Mouse (Mus musculus): ENCODE results near the gene Cyth3. TPM values are rescaled to one million over a fixed set of nuclear protein-coding genes. Genes with fewer than 3 reads are reported as not detected.

The Cyth3 gene
- polyA plus RNA-seq, 1 experiment from 2014 or later = 42.4 TPM

GRCm38 (mm10) chr5:143641503-143641902 is 19.3 kb downstream of the Cyth3 start:
- WGBS = 72% methylated on average over 3 of the region's 3 CpGs
- Histone ChIP-seq H3K27ac (replicated peaks) (no peak overlapping the region), H3K4me3 (no peak overlapping the region), H3K4me2 (no peak overlapping the region), H3K27me3 (no peaks in the 10 kb centered on the region), H3K9me3 (no peaks in the 10 kb centered on the region), H3K4me1 (replicated peaks) (peaks cover 9% of the 10 kb centered on the region), H3K9ac (no peak overlapping the region), H3K36me3 (no peaks in the 10 kb centered on the region)
- ATAC-seq (ENCODE audit: low FRiP score, low read depth) = no peak

- WGBS = 38% methylated on average over 4 of the region's 4 CpGs
- H3K27ac ChIP-seq (replicated peaks) = no peak overlapping the region
Observed at GRCm38 (mm10) chr5:143642262-143642831, 20.1 kb downstream of the Cyth3 start.

GRCm38 (mm10) chr5:143645976-143646375 is 23.7 kb downstream of the Cyth3 start:
- Histone ChIP-seq H3K4me3 (no peak overlapping the region), H3K9ac (no peak overlapping the region), H3K4me2 (no peak overlapping the region), H3K9me3 (no peaks in the 10 kb centered on the region), H3K27me3 (no peaks in the 10 kb centered on the region), H3K4me1 (replicated peaks) (peaks cover 6% of the 10 kb centered on the region), H3K27ac (replicated peaks) (no peak overlapping the region), H3K36me3 (no peaks in the 10 kb centered on the region)
- ATAC-seq (ENCODE audit: low FRiP score, low read depth) = no peak
- WGBS = 84% methylated on average over 5 of the region's 5 CpGs

More at GRCm38 (mm10) chr5:143642262-143642831, 20.1 kb downstream of the Cyth3 start:
- Histone ChIP-seq H3K27me3 (no peaks in the 10 kb centered on the region), H3K9me3 (no peaks in the 10 kb centered on the region), H3K4me1 (replicated peaks) (peaks cover 9% of the 10 kb centered on the region), H3K36me3 (no peaks in the 10 kb centered on the region), H3K4me2 (no peak overlapping the region), H3K4me3 (no peak overlapping the region), H3K9ac (no peak overlapping the region)
- ATAC-seq (ENCODE audit: low FRiP score, low read depth) = no peak

- no peak overlapping the region for H3K4me3 ChIP-seq
- H3K9ac ChIP-seq = no peak overlapping the region
- H3K9me3 ChIP-seq = no peaks in the 10 kb centered on the region
- H3K4me2 ChIP-seq = no peak overlapping the region
- ATAC-seq (ENCODE audit: low FRiP score, low read depth) = no peak
- H3K27me3 ChIP-seq = no peaks in the 10 kb centered on the region
- peaks cover 4% of the 10 kb centered on the region for H3K4me1 ChIP-seq (replicated peaks)
- no peaks in the 10 kb centered on the region for H3K36me3 ChIP-seq
- H3K27ac ChIP-seq (replicated peaks) = no peak overlapping the region
- WGBS = 91% methylated on average over 2 of the region's 2 CpGs
Observed at GRCm38 (mm10) chr5:143647412-143647811, 25.2 kb downstream of the Cyth3 start.

GRCm38 (mm10) chr5:143648058-143648457 is 25.8 kb downstream of the Cyth3 start:
- H3K27ac ChIP-seq (replicated peaks) = no peak overlapping the region
- no peaks in the 10 kb centered on the region for H3K36me3 ChIP-seq
- no peak for ATAC-seq (ENCODE audit: low FRiP score, low read depth)
- H3K4me3 ChIP-seq = no peak overlapping the region
- H3K4me1 ChIP-seq (replicated peaks) = no peaks in the 10 kb centered on the region
- no peak overlapping the region for H3K9ac ChIP-seq
- no peaks in the 10 kb centered on the region for H3K27me3 ChIP-seq
- 79% methylated on average over 2 of the region's 2 CpGs for WGBS
- H3K4me2 ChIP-seq = no peak overlapping the region
- H3K9me3 ChIP-seq = no peaks in the 10 kb centered on the region

GRCm38 (mm10) chr5:143649168-143649567 is 26.9 kb downstream of the Cyth3 start:
- 93% methylated on average over 6 of the region's 6 CpGs for WGBS
- Histone ChIP-seq H3K4me1 (replicated peaks) (0 out of 2 replicates have a peak, but pooled peaks cover 2% of the 10 kb centered on the region), H3K4me2 (no peak overlapping the region), H3K9me3 (no peaks in the 10 kb centered on the region), H3K9ac (no peak overlapping the region), H3K4me3 (no peak overlapping the region), H3K27ac (replicated peaks) (no peak overlapping the region), H3K27me3 (no peaks in the 10 kb centered on the region), H3K36me3 (no peaks in the 10 kb centered on the region)
- no peak for ATAC-seq (ENCODE audit: low FRiP score, low read depth)

GRCm38 (mm10) chr5:143651855-143652631 is 29.8 kb downstream of the Cyth3 start:
- H3K9ac ChIP-seq = no peak overlapping the region
- WGBS = 72% methylated on average over 8 of the region's 8 CpGs
- H3K36me3 ChIP-seq = no peaks in the 10 kb centered on the region
- no peaks in the 10 kb centered on the region for H3K9me3 ChIP-seq
- no peak overlapping the region for H3K27ac ChIP-seq (replicated peaks)
- no peak for ATAC-seq (ENCODE audit: low FRiP score, low read depth)
- H3K4me2 ChIP-seq = no peak overlapping the region
- H3K27me3 ChIP-seq = no peaks in the 10 kb centered on the region
- H3K4me1 ChIP-seq (replicated peaks) = peaks cover 7% of the 10 kb centered on the region; the same call in 1 of the 2 replicates
- H3K4me3 ChIP-seq = no peak overlapping the region

- 93% methylated on average over 5 of the region's 5 CpGs for WGBS
- Histone ChIP-seq H3K4me1 (replicated peaks) (peaks cover 7% of the 10 kb centered on the region; the same call in 1 of the 2 replicates), H3K4me2 (no peak overlapping the region), H3K4me3 (no peak overlapping the region), H3K27ac (replicated peaks) (no peak overlapping the region), H3K9ac (no peak overlapping the region), H3K36me3 (no peaks in the 10 kb centered on the region), H3K27me3 (no peaks in the 10 kb centered on the region), H3K9me3 (no peaks in the 10 kb centered on the region)
- ATAC-seq (ENCODE audit: low FRiP score, low read depth) = no peak
Observed at GRCm38 (mm10) chr5:143653497-143653896, 31.2 kb downstream of the Cyth3 start.

- no peak for ATAC-seq (ENCODE audit: low FRiP score, low read depth)
- H3K4me3 ChIP-seq = no peak overlapping the region
- peaks cover 7% of the 10 kb centered on the region; the same call in 1 of the 2 replicates for H3K4me1 ChIP-seq (replicated peaks)
- no peak overlapping the region for H3K4me2 ChIP-seq
- H3K27ac ChIP-seq (replicated peaks) = peak overlapping the region; percentile 31; the same call in 1 of the 2 replicates
- no peaks in the 10 kb centered on the region for H3K36me3 ChIP-seq
- 13% methylated on average over 7 of the region's 7 CpGs for WGBS
- no peaks in the 10 kb centered on the region for H3K9me3 ChIP-seq
- no peak overlapping the region for H3K9ac ChIP-seq
- no peaks in the 10 kb centered on the region for H3K27me3 ChIP-seq
Observed at GRCm38 (mm10) chr5:143654670-143655510, 32.6 kb downstream of the Cyth3 start.

GRCm38 (mm10) chr5:143655511-143655943 is 33.3 kb downstream of the Cyth3 start:
- Histone ChIP-seq H3K36me3 (no peaks in the 10 kb centered on the region), H3K4me1 (replicated peaks) (peaks cover 7% of the 10 kb centered on the region; the same call in 1 of the 2 replicates), H3K27ac (replicated peaks) (no peak overlapping the region), H3K4me3 (no peak overlapping the region), H3K27me3 (no peaks in the 10 kb centered on the region), H3K9ac (no peak overlapping the region), H3K9me3 (no peaks in the 10 kb centered on the region), H3K4me2 (no peak overlapping the region)
- 57% methylated on average over 4 of the region's 4 CpGs for WGBS
- no peak for ATAC-seq (ENCODE audit: low FRiP score, low read depth)

- Histone ChIP-seq H3K4me2 (no peak overlapping the region), H3K27ac (replicated peaks) (no peak overlapping the region), H3K9me3 (no peaks in the 10 kb centered on the region), H3K4me1 (replicated peaks) (peaks cover 7% of the 10 kb centered on the region; the same call in 1 of the 2 replicates), H3K27me3 (no peaks in the 10 kb centered on the region), H3K9ac (no peak overlapping the region), H3K4me3 (no peak overlapping the region), H3K36me3 (no peaks in the 10 kb centered on the region)
- 71% methylated on average over 2 of the region's 2 CpGs for WGBS
- ATAC-seq (ENCODE audit: low FRiP score, low read depth) = no peak
Observed at GRCm38 (mm10) chr5:143656708-143657245, 34.5 kb downstream of the Cyth3 start.
